Mouse (Mus musculus) mature B cell (primary cell): ENCODE data around the gene Map1lc3b.

Experiments
- in situ Hi-C: fragments of 300-500 bp; cut with MboI; formaldehyde crosslinking; loops from 2 replicates; pipeline ENCODE4 v1.14.3; 2019

The Map1lc3b gene

GRCm38 (mm10) chr8:121572121-121572520 lies 18.0 kb upstream of the Map1lc3b start:
- in situ Hi-C loops: no loop called here

DNA sequence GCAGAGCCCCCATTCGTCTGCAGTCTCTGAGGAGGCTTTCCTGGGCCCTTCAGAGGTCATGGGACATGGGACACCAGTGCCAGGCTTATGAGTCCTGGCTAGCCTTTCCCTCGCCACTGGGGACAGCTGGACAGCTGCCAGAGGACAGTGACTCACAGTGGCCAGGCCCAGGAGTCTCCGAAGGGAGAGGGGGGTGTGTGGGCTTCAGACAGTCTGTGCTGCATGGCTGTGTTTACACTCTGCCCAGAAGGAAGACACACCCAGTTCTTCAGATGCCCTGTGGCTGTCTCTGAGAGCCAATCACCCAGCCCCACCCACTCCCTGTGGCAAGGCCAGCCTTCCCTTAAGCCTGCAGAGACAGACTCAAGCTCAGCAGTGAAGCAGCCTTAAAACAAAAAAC lies 16.9 kb upstream of the Map1lc3b start:
- in situ Hi-C loops: no loop called here

DNA sequence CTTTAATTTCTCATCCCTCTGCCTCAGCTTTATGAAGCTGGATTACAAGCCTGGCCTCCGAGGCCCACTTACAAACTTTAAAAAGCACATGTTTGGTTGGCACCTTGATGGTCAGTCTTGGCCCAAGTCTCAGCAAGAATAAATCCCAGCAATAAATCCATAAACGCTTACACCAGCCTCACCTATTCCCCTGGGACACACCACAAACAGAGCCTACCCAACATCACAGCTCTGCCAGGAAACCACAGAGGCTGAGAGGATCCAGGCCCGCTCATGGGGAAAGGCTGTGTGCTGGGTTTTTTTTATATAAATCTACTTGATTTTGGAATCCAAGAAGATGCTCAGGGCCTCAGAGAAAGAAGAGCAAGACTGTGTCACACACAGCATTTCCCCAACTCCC lies 14.5 kb upstream of the Map1lc3b start:
- in situ Hi-C loops: loop anchor here (25.0 kb wide), 1 partner anchor 337 kb away; the partner anchor contains the start of gene Slc7a5

- in situ Hi-C loops: loop anchor here (25.0 kb wide), 1 partner anchor 334 kb away; the partner anchor contains the start of gene Slc7a5
Measured at GRCm38 (mm10) chr8:121577751-121578675, 12.1 kb upstream of the Map1lc3b start.

DNA sequence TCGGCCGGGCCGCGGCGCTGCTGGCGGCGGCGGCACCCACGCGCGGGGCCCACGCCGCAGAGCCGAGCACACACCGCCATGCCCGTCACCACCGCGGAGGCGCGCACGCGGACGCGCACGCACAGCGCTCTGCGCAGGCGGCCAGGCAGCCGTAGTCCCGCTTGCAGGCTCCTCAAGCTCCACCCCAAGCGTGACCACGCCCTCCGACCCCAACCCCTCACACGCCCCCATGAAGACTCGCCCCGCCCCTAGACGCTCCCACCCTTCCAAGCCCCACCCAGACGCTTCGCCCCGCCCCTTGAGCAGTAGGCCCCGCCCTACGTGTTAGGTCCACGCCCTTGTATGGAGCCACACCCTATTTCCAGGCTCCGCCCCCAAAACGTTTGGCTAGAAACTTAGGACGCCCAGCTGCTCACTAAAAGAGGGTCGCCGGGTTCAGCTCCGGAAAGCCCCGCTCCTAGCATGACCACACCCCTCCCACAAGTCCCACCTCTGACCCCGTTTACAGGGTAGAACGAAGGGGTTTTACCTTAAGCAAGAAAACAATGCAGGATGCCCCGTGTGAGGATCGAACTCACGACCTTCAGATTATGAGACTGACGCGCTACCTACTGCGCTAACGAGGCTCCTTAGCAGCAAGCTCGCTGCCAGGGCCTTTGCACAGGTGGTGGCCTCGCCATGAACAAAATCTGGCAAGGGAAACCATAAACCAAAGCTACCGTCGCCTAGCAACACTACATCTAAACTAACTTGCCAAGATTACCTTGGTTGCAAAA lies 11.3 kb upstream of the Map1lc3b start, which contains the start of gene Fbxo31:
TSS of gene Fbxo31 (minus strand) at position 131 of the 776 bp plus-strand sequence.
- in situ Hi-C loops: loop anchor here (25.0 kb wide), 1 partner anchor 333 kb away; the partner anchor contains the start of gene Slc7a5

DNA sequence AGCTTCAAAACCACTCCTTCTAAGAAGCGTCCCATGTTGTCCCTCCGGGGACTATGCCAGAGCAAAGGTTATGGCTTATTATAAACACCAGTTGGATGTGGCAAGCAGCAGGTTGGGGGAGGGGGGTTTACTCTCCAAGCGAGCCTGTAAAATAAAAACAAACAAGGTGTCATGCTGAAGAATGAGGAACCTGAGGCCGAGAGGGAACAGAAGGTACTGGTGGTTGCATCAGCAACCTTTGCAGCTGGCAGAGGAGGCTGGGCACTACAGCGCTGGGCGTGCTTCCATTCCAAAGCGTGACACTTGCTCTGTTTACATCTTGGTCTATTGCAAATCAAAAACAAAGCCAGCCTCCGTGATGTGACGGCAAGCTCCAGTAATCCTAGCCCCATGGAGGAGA lies 9.7 kb upstream of the Map1lc3b start:
- in situ Hi-C loops: loop anchor here (25.0 kb wide), 1 partner anchor 332 kb away; the partner anchor contains the start of gene Slc7a5

- in situ Hi-C loops: loop anchor here (25.0 kb wide), 1 partner anchor 329 kb away; the partner anchor contains the start of gene Slc7a5
Measured at GRCm38 (mm10) chr8:121583653-121584052, 6.5 kb upstream of the Map1lc3b start.

DNA sequence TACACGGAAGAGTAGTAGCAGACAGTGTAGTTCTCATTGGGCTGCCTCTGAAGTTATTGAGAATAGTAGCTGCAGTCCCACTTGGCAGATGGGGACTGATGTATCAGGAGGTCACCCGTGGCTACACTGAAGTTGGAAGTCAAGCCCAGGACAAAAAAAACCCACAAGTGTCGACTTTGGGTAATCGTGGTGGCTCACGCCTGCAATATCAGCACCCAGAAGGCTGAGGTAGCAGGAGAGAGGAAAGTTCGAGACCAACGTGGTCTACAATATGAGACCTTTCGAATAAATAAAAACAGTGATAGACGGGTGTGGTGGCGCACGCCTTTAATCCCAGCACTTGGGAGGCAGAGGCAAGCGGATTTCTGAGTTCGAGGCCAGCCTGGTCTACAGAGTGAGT lies 5.4 kb upstream of the Map1lc3b start:
- in situ Hi-C loops: loop anchor here (25.0 kb wide), 1 partner anchor 328 kb away; the partner anchor contains the start of gene Slc7a5

GRCm38 (mm10) chr8:121585159-121585825 lies 4.9 kb upstream of the Map1lc3b start:
- in situ Hi-C loops: loop anchor here (25.0 kb wide), 1 partner anchor 327 kb away; the partner anchor contains the start of gene Slc7a5

- in situ Hi-C loops: loop anchor here (25.0 kb wide), 1 partner anchor 324 kb away; the partner anchor contains the start of gene Slc7a5
Measured at GRCm38 (mm10) chr8:121588750-121589149, 1.4 kb upstream of the Map1lc3b start.

DNA sequence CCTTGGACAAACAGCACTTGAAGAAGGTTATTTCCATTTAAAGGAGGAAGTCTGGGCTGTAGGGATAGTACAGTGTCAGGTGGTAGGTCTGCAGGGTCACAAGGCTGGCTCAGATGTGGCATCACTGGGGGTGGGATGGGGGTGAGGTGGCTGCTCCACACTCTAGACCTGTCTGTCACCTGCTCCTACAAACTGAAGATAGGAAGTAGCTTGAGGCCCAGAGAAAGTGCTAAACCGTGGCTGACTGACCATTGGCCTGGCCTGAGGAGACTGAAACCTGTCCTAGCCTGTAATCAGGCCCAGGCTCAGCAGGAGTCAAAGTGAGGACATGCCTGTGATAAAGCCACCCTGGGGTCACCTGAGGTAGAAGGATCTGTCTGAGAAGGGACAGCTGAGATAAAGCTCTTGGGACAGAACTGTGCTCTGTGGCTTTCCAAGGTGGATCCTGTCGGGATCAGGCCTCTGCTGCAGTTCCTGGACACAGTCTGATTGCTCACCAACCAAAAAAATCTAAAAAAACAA lies 895 bp upstream of the Map1lc3b start:
- in situ Hi-C loops: loop anchor here (25.0 kb wide), 1 partner anchor 323 kb away; the partner anchor contains the start of gene Slc7a5

DNA sequence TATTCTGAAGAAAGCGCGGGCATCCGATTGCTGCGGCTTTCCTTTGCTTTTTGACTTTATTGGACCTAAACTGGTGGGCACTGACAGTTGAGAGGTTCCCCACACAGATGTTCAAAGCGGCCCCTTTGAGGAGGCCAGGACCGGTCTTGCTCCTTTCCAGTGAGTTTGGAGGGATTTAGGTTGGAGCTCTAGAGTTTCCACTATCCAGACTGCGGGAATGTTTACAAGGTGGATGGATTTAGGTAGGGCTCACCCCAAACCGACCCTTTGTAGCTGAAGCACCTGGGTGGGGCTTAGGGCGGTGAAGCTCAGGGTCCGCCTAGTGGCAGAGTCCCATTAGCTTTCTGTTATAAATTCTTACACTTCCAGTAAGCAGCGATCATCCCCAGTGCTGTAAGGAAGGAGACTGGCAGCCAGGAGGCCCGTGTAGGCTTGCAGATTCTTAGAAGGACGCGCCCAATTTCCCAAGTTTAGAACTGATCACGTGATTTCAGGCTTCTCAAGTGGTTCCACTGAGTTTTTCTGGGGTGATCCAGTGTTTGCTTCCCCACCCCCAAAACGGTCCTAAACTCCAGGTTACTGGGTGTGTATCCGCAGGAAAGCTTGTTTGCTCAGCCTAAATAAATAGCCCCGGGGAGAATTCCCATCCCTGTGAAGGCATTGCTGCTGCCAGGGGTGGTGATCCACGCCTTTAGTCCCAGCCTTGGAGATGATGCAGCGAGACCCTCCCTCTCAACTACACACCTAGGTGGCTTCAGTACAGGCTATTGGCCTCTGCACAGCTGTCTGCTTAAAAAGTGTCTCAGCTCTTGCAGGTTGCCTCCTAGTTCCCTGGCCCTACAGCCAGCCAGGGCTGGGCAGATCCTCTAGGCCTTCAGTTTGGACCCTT lies 1.3 kb downstream of the Map1lc3b start:
- in situ Hi-C loops: loop anchor here (10.0 to 25.0 kb wide), 2 partner anchors 47 to 321 kb away; partner anchors contain the start of genes 1700018B08Rik and Slc7a5

DNA sequence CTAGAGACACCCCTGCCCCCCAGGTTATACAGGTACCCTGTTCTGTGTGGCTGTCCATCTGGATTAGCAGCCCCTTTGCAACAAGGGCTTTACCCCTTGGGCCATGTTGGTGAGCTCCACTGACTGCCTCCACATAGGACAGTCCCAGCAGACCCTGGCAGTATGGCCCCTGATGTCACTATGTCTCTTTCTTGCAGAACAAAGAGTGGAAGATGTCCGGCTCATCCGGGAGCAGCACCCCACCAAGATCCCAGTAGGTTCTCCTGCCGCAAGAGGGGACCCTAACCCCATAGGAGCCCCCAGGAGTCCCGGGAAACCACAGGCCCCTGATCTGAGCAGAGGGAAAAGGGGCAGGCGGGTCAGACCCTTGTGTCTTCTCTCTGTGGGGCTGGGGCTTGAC lies 3.1 kb downstream of the Map1lc3b start:
- in situ Hi-C loops: loop anchor here (10.0 to 25.0 kb wide), 2 partner anchors 48 to 319 kb away; partner anchors contain the start of genes 1700018B08Rik and Slc7a5

DNA sequence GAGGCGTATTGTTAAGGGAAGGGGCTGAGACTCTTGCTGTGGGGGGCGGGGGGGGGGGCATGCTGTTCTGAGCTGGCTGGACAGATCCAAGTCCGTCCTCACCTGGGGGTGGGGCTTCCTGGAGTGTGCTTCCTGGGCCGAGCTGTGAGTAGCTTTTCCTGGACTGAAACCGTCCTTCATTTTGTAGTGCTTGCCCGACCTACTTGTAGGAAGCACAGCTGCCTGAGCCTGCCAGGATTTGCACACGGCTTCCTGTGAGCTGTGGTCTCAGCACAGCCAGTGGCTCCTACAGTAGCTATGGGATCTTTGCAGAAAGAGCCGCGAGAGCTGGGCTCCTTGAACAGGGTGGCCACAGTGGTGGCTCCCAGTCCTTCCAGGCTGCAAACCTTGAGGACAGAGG lies 3.8 kb downstream of the Map1lc3b start:
- in situ Hi-C loops: loop anchor here (10.0 to 25.0 kb wide), 2 partner anchors 49 to 318 kb away; partner anchors contain the start of genes 1700018B08Rik and Slc7a5

GRCm38 (mm10) chr8:121597492-121597891 lies 7.3 kb downstream of the Map1lc3b start:
- in situ Hi-C loops: loop anchor here (10.0 to 25.0 kb wide), 2 partner anchors 53 to 315 kb away; partner anchors contain the start of genes 1700018B08Rik and Slc7a5

DNA sequence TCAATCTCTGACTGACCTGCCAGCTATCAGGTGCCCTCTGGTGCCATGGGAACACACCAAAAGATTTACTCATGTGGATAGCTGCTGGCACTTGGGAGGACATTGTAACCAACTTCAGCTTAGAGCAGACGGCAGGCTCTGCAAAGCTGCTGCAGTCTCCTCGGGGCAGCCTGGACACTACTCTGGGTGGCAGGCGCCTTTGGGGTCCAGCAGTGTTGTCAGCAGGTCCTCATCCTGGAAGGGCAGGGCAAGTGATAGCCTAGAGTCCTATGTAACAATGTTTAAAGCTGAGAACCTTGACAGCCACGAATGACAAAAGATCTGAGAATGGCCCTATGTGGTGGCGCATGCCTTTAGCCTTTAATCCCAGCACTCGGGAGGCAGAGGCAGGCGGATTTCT lies 8.0 kb downstream of the Map1lc3b start:
- in situ Hi-C loops: loop anchor here (10.0 to 25.0 kb wide), 2 partner anchors 53 to 314 kb away; partner anchors contain the start of genes 1700018B08Rik and Slc7a5

- in situ Hi-C loops: loop anchor here (10.0 to 25.0 kb wide), 2 partner anchors 54 to 313 kb away; partner anchors contain the start of genes 1700018B08Rik and Slc7a5
Measured at GRCm38 (mm10) chr8:121598892-121599291, 8.7 kb downstream of the Map1lc3b start.

- in situ Hi-C loops: loop anchor here (10.0 to 25.0 kb wide), 2 partner anchors 55 to 312 kb away; partner anchors contain the start of genes 1700018B08Rik and Slc7a5
Measured at GRCm38 (mm10) chr8:121599842-121600241, 9.7 kb downstream of the Map1lc3b start.

GRCm38 (mm10) chr8:121602411-121602810 lies 12.2 kb downstream of the Map1lc3b start:
- in situ Hi-C loops: no loop called here
